Mouse (Mus musculus) liver, embryonic 14.5 days (tissue): ENCODE data around the gene Anxa6. TPM values are rescaled to one million over a fixed set of nuclear protein-coding genes. Genes with fewer than 3 reads are reported as not detected.

Experiments
- ATAC-seq: fragments of 200-750 bp; cut with Nextera tagmentation; 2 replicates; pipeline ENCODE4 v1.8.0; 2017; ENCODE audit warnings: moderate number of reproducible peaks, mild to moderate bottlenecking, moderate library complexity; ENCODE audit not compliant: insufficient read depth
- DNase-seq, 3 experiments: peaks; one replicate each; pipeline ENCODE4 v3.0.0-alpha.2; 2012 to 2013; ENCODE audit warnings: low read depth in 3 of 3, low spot score in 3 of 3
- H3K27ac ChIP-seq: fragments of 300-500 bp; sonication (generic); 2 replicates; pipeline ENCODE4 v1.5.1; 2014; ENCODE audit warnings: moderate library complexity, mild to moderate bottlenecking, control low read depth, inconsistent platforms
- H3K27me3 ChIP-seq: fragments of 300-500 bp; sonication (generic); 2 replicates; pipeline ENCODE4 v1.6.1; 2014; ENCODE audit warnings: mild to moderate bottlenecking, low read length, moderate library complexity; ENCODE audit not compliant: control insufficient read depth, insufficient read depth
- H3K36me3 ChIP-seq: fragments of 300-500 bp; sonication (generic); replicated peaks from 2 replicates; pipeline ENCODE4 v1.6.1; 2014; ENCODE audit warnings: low read depth; ENCODE audit not compliant: control insufficient read depth, insufficient read depth
- H3K4me1 ChIP-seq, 2 experiments: fragments of 200-500 bp in 1 of 2; fragments of 300-500 bp in 1 of 2; sonication (generic) in 1 of 2; replicated peaks; 2 replicates each; pipeline ENCODE4 v1.6.1; 2012 to 2014; ENCODE audit warnings: antibody characterized with exemption in 1 of 2, inconsistent platforms in 1 of 2, low read length in 1 of 2; ENCODE audit not compliant: control insufficient read depth in 2 of 2, insufficient read depth in 2 of 2
- H3K4me2 ChIP-seq: fragments of 300-500 bp; sonication (generic); 2 replicates; pipeline ENCODE4 v1.6.1; 2014; ENCODE audit warnings: low read depth, mild to moderate bottlenecking, control low read depth, moderate library complexity
- H3K4me3 ChIP-seq, 2 experiments: fragments of 200-500 bp in 1 of 2; fragments of 300-500 bp in 1 of 2; sonication (generic) in 1 of 2; 2 replicates each; pipeline ENCODE4 v1.5.1; 2012 to 2014; ENCODE audit warnings: low read depth in 2 of 2, low read length in 2 of 2, mild to moderate bottlenecking in 2 of 2, control low read depth in 1 of 2, inconsistent platforms in 1 of 2, moderate library complexity in 1 of 2; ENCODE audit not compliant: insufficient read depth in 1 of 2
- H3K9ac ChIP-seq: fragments of 300-500 bp; sonication (generic); replicated peaks from 2 replicates; pipeline ENCODE4 v1.6.1; 2014; ENCODE audit warnings: mild to moderate bottlenecking, control low read depth, moderate library complexity
- H3K9me3 ChIP-seq: fragments of 300-500 bp; sonication (generic); 2 replicates; pipeline ENCODE4 v1.6.1; 2016; ENCODE audit warnings: low read length, mixed read lengths; ENCODE audit not compliant: control insufficient read depth
- CTCF ChIP-seq: IDR thresholded peaks from 2 replicates; pipeline ENCODE4 v1.5.1; 2016; ENCODE audit warnings: antibody characterized with exemption, low read depth, control low read depth
- EP300 ChIP-seq: IDR thresholded peaks from 2 replicates; pipeline ENCODE4 v1.6.1; 2016; ENCODE audit warnings: antibody characterized with exemption, low read depth
- WGBS: fragments of 180-500 bp; shearing (Covaris S2); extraction: QIAGEN DNeasy Blood & Tissue Kit; methylation state at CpG from one replicate; pipeline ENCODE4 v1.1.7; 2014; ENCODE audit not compliant: insufficient replicate concordance; 5-methylcytosine and 5-hydroxymethylcytosine counted together
- polyA plus RNA-seq, 2 experiments: library from polyadenylated mRNA; depleted of rRNA in 1 of 2; stranded (reverse) in 1 of 2; unstranded in 1 of 2; fragments of >200 nt; fragmentation: Nextera tagmentation in 1 of 2; extraction: Ambion mirVana in 1 of 2; gene quantifications; 2 replicates each; pipeline versions ENCODE4 v1.2.1 to v1.2.3; 2012 to 2014

The Anxa6 gene
- polyA plus RNA-seq, 2 experiments, result 24.2 to 36.7 TPM

- no peak for ATAC-seq
- WGBS, result 75% methylated on average over 2 of the region's 2 CpGs
- Histone ChIP-seq H3K9me3 (no peaks in the 10 kb centered on the region), H3K27ac (no peak overlapping the region), H3K4me2 (no peak overlapping the region), H3K4me3 (no peak overlapping the region), H3K27me3 (no peaks in the 10 kb centered on the region), H3K36me3 (no peaks in the 10 kb centered on the region), H3K9ac (no peak overlapping the region), H3K4me1 (peaks cover 0 to 12% of the 10 kb centered on the region in 2 experiments; a peak in 2 of 4 replicates)
- DNase-seq, result no peak
- TF ChIP-seq CTCF, result no peak
- TF ChIP-seq EP300, result no peak
These were observed 56.9 kb downstream of the Anxa6 start for GRCm38 (mm10) chr11:54976351-54976750.

GRCm38 (mm10) chr11:54975756-54976155 is 57.5 kb downstream of the Anxa6 start:
- H3K4me2 ChIP-seq, result no peak overlapping the region
- no peak overlapping the region for H3K9ac ChIP-seq
- H3K36me3 ChIP-seq, result no peaks in the 10 kb centered on the region
- 29% methylated on average over 2 of the region's 2 CpGs for WGBS
- peaks cover 0 to 12% of the 10 kb centered on the region in 2 experiments; a peak in 2 of 4 replicates for H3K4me1 ChIP-seq
- TF ChIP-seq CTCF (no peak), EP300 (no peak)
- no peak overlapping the region for H3K4me3 ChIP-seq
- no peaks in the 10 kb centered on the region for H3K9me3 ChIP-seq
- ATAC-seq (no peak), DNase-seq (no peak)
- no peaks in the 10 kb centered on the region for H3K27me3 ChIP-seq
- no peak overlapping the region for H3K27ac ChIP-seq

- DNase-seq, result no peak
- Histone ChIP-seq H3K36me3 (no peaks in the 10 kb centered on the region), H3K4me2 (no peak overlapping the region), H3K27me3 (no peaks in the 10 kb centered on the region), H3K4me3 (no peak overlapping the region), H3K9me3 (no peaks in the 10 kb centered on the region), H3K9ac (no peak overlapping the region), H3K27ac (no peak overlapping the region), H3K4me1 (peaks cover 0 to 12% of the 10 kb centered on the region in 2 experiments; a peak in 2 of 4 replicates)
- WGBS, result 51% methylated on average over 5 of the region's 5 CpGs
- no peak for ATAC-seq
- TF ChIP-seq EP300 (no peak), CTCF (no peak)
These were observed 57.9 kb downstream of the Anxa6 start for GRCm38 (mm10) chr11:54975340-54975739.

GRCm38 (mm10) chr11:54974639-54975038 is 58.6 kb downstream of the Anxa6 start:
- Histone ChIP-seq H3K4me3 (no peak overlapping the region), H3K9ac (no peak overlapping the region), H3K4me2 (no peak overlapping the region), H3K36me3 (no peaks in the 10 kb centered on the region), H3K4me1 (peaks cover 0 to 12% of the 10 kb centered on the region in 2 experiments; a peak in 2 of 4 replicates), H3K27ac (no peak overlapping the region), H3K27me3 (no peaks in the 10 kb centered on the region), H3K9me3 (no peaks in the 10 kb centered on the region)
- no peak for TF ChIP-seq CTCF
- no peak for TF ChIP-seq EP300
- no peak for ATAC-seq
- DNase-seq, result no peak
- 67% methylated on average over 4 of the region's 4 CpGs for WGBS

- Histone ChIP-seq H3K9ac (no peak overlapping the region), H3K4me3 (no peak overlapping the region), H3K36me3 (no peaks in the 10 kb centered on the region), H3K27ac (no peak overlapping the region), H3K9me3 (no peaks in the 10 kb centered on the region), H3K4me2 (no peak overlapping the region), H3K4me1 (peaks cover 0 to 12% of the 10 kb centered on the region in 2 experiments; a peak in 2 of 4 replicates), H3K27me3 (no peaks in the 10 kb centered on the region)
- DNase-seq (no peak), ATAC-seq (peak; percentile 53; the same call in 1 of the 2 replicates)
- 25% methylated on average over 8 of the region's 8 CpGs for WGBS
- TF ChIP-seq CTCF (no peak), EP300 (no peak)
These were observed 59.6 kb downstream of the Anxa6 start for GRCm38 (mm10) chr11:54973481-54974212.
